Mouse (Mus musculus) macrophage (primary cell): ENCODE data around the gene Rhbdf2. TPM values are rescaled to one million over a fixed set of nuclear protein-coding genes. Genes with fewer than 3 reads are reported as not detected.

ENCODE experiments used
- H3K27ac ChIP-seq: fragments of 350-480 bp; formaldehyde crosslinking; 2 replicates; pipeline ENCODE4 v1.9.0; 2021
- H3K36me3 ChIP-seq: fragments of 350-480 bp; formaldehyde crosslinking; 2 replicates; pipeline ENCODE4 v1.9.0; 2021; ENCODE audit errors: inconsistent target
- H3K4me3 ChIP-seq: fragments of 350-480 bp; formaldehyde crosslinking; 2 replicates; pipeline ENCODE4 v1.9.0; 2021; ENCODE audit errors: inconsistent target
- H3K79me2 ChIP-seq: fragments of 350-480 bp; formaldehyde crosslinking; 2 replicates; pipeline ENCODE4 v1.9.0; 2021; ENCODE audit errors: inconsistent target
- WGBS: methylation state at CpG from one replicate; pipeline ENCODE4 v1.1.7; 2026; ENCODE audit warnings: inconsistent platforms; ENCODE audit not compliant: missing documents; 5-methylcytosine and 5-hydroxymethylcytosine counted together
- polyA plus RNA-seq: library from polyadenylated mRNA; stranded (reverse); fragments of 250-400 nt; gene quantifications from 3 replicates; pipeline ENCODE4 v1.2.4, GENCODE M21; 2018; ENCODE audit warnings: inconsistent platforms

The Rhbdf2 gene
- polyA plus RNA-seq, 1 experiment from 2014 or later, result 14.2 TPM

GRCm38 (mm10) chr11:116652330-116653098 lies 25.7 kb upstream of the Rhbdf2 start:
- WGBS, result 81% methylated on average over 22 of the region's 25 CpGs
- no peaks in the 10 kb centered on the region for H3K79me2 ChIP-seq
- H3K4me3 ChIP-seq, result no peak overlapping the region
- H3K27ac ChIP-seq, result no peak overlapping the region
- no peaks in the 10 kb centered on the region for H3K36me3 ChIP-seq

DNA sequence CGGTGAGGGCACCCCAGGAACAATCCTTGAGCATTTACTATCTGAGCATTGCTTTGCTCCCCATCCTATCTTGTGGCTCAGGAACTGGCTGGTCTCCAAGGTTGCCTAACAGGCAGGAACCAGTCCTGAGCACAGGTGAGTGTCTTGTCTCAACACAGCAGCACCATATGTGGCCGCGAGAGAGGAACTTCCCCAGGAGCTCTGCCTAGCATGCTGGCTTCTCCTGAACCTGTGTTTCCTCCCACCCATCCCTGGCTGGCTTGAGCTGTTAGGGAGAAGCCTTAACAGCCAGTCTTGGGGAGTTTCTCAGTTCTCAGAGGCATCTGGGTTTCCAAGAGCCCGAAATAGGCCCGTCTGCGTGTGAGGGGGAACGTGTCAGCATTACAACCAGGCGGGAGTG lies 24.5 kb upstream of the Rhbdf2 start:
- no peaks in the 10 kb centered on the region for H3K79me2 ChIP-seq
- H3K27ac ChIP-seq, result no peak overlapping the region
- no peak overlapping the region for H3K4me3 ChIP-seq
- H3K36me3 ChIP-seq, result no peaks in the 10 kb centered on the region
- WGBS, result 34% methylated on average over 8 of the region's 8 CpGs

DNA sequence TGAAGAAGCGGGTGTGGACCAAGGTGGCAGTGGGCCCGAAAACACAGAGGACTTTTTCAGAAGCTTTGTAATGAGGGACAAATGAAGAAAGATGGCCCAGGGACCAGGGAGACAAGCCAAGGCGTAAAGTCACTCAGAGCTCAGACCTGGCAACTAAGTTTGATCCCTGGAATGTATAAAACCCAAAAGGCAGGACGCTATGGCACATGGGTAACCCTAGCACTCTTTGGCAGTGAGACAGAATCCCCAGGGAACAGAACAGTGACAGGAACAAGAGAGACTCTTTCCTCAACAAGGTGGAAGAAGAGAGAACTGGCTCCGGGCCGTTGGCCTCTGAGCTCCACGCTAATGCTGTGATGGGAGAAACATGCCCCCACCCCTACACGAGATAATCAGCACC lies 24.0 kb upstream of the Rhbdf2 start:
- no peaks in the 10 kb centered on the region for H3K79me2 ChIP-seq
- no peak overlapping the region for H3K4me3 ChIP-seq
- H3K27ac ChIP-seq, result no peak overlapping the region
- no peaks in the 10 kb centered on the region for H3K36me3 ChIP-seq
- 96% methylated on average over 8 of the region's 8 CpGs for WGBS

DNA sequence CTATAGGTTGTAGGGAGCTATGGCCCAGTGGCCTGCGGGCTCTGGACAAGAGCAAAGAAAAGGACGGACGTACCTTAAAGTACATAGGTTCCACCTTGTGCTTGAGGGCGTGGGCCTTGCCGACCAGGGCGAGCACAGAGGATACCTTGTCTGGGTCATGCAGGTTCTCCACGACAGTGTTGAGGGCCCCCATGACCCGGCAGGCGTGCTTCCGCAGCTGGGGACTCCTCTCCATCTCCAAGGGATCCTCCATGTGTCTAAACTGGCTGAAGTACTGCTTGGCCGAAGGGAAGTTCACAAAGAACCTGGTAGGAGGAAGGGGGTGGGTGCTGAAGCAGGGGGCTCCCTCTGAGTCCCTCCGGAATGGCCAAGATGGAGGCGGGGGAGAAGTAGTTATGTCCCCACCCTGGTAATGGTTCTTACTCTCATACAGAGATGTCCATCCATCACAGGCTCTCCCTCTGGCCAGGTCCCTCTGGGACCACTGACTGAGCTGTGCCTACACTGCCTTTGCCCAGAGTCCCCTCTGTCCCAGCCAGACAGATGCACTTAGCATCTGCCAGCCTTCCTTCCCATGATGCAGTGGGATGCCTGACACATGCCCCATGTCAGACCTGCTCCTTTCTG lies 23.0 kb upstream of the Rhbdf2 start:
- WGBS, result 95% methylated on average over 13 of the region's 13 CpGs
- Histone ChIP-seq H3K79me2 (no peaks in the 10 kb centered on the region), H3K36me3 (no peaks in the 10 kb centered on the region), H3K27ac (no peak overlapping the region), H3K4me3 (no peak overlapping the region)

GRCm38 (mm10) chr11:116648976-116649375 lies 22.2 kb upstream of the Rhbdf2 start:
- 91% methylated on average over 10 of the region's 10 CpGs for WGBS
- Histone ChIP-seq H3K36me3 (no peaks in the 10 kb centered on the region), H3K27ac (no peak overlapping the region)

GRCm38 (mm10) chr11:116648213-116648921 lies 21.5 kb upstream of the Rhbdf2 start:
- no peak overlapping the region for H3K27ac ChIP-seq
- H3K79me2 ChIP-seq, result no peaks in the 10 kb centered on the region
- H3K4me3 ChIP-seq, result no peak overlapping the region
- 87% methylated on average over 18 of the region's 18 CpGs for WGBS
- no peaks in the 10 kb centered on the region for H3K36me3 ChIP-seq

More at GRCm38 (mm10) chr11:116648976-116649375, 22.2 kb upstream of the Rhbdf2 start:
- H3K79me2 ChIP-seq, result no peaks in the 10 kb centered on the region
- H3K4me3 ChIP-seq, result no peak overlapping the region

DNA sequence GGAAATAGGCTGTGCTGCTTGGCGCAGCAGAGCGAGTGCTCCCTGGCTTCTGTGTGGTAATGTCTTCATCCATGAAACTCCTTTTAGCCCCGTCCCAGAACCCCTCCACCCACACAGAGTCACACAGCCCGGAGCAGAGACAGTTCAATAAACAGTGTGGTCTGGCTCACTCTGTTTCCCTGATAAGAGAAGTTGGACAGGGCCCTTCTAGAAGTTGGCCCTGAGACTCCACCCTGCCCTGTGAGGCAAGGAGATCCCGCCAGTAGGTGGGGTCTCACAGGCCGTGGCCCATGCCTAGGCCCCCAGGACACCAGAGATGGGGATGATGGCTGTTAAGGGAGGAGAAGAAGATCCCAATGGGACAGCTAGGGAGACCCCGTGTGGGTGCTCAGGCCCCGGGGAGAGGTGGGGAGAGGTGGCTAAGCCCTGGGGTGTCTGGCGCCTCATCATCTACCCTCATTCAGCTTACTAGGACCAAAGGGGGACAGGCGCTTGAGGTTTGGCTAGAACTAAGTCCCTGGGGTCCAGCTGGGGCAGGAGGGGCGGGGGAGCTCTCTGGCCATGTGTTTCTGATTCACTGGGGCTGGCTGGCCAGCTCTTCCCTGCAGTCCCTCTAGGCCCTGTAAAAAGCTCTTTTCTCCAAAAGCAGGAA lies 20.6 kb upstream of the Rhbdf2 start:
- H3K36me3 ChIP-seq, result no peaks in the 10 kb centered on the region
- no peak overlapping the region for H3K27ac ChIP-seq
- WGBS, result 77% methylated on average over 11 of the region's 11 CpGs
- no peaks in the 10 kb centered on the region for H3K79me2 ChIP-seq
- H3K4me3 ChIP-seq, result no peak overlapping the region

DNA sequence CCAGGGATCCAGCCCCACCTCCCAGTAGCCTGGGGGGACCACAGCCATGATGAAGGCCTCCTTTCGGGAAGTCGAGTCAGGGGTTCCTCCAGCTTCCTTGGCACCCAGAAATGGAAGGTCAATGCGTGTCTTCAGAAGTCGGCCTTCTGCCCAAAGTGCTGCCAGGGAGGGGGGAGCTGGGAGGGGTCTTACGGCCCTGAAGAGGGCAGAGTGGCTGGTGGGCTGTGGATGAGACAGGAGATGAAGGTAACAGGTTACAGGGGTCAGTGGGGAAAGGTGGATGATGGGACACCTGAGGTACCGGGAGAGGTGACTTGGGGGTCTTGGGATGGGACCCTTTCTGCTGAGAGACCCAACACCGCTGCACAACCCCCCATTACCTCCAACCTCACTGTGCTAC lies 20.0 kb upstream of the Rhbdf2 start:
- Histone ChIP-seq H3K4me3 (no peak overlapping the region), H3K36me3 (no peaks in the 10 kb centered on the region), H3K27ac (no peak overlapping the region), H3K79me2 (no peaks in the 10 kb centered on the region)
- 96% methylated on average over 7 of the region's 7 CpGs for WGBS

GRCm38 (mm10) chr11:116646136-116646535 lies 19.3 kb upstream of the Rhbdf2 start:
- H3K79me2 ChIP-seq, result no peaks in the 10 kb centered on the region

DNA sequence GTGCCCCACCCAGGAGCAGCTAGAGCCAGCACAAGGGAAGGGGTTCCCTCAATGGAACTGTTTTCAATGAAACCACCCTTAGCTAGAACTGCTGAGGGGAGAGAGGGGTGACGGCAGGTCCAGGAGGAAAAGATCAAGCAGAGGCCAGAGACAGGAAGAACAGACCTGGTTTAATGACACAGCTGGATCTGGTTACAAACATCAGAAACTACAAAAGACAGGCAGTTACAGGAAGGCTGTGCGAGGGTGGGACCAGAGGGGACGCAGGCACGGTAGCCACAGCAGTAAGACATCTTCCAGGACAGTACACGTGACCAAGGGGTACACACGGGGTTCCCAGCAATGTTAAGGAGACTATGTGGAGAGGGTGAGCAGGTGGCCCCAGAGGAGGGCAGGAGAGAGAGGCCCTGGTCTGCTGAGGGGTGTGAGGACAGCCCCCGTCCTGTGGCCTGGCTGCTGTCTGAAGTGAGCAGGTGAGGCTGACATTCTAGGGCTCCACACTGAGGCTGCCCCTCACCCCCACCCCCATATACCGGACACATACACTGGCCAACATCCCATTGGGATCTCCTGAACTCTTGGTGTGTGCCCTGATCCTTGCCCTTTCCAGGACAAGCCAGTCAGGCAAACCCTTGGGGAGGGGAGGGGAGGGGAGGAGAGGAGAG lies 18.8 kb upstream of the Rhbdf2 start:
- WGBS, result 79% methylated on average over 8 of the region's 8 CpGs
- Histone ChIP-seq H3K36me3 (no peaks in the 10 kb centered on the region), H3K4me3 (no peak overlapping the region), H3K27ac (no peak overlapping the region), H3K79me2 (no peaks in the 10 kb centered on the region)

More at GRCm38 (mm10) chr11:116646136-116646535, 19.3 kb upstream of the Rhbdf2 start:
- Histone ChIP-seq H3K36me3 (no peaks in the 10 kb centered on the region), H3K4me3 (no peak overlapping the region), H3K27ac (no peak overlapping the region)
- 74% methylated on average over 8 of the region's 11 CpGs for WGBS

DNA sequence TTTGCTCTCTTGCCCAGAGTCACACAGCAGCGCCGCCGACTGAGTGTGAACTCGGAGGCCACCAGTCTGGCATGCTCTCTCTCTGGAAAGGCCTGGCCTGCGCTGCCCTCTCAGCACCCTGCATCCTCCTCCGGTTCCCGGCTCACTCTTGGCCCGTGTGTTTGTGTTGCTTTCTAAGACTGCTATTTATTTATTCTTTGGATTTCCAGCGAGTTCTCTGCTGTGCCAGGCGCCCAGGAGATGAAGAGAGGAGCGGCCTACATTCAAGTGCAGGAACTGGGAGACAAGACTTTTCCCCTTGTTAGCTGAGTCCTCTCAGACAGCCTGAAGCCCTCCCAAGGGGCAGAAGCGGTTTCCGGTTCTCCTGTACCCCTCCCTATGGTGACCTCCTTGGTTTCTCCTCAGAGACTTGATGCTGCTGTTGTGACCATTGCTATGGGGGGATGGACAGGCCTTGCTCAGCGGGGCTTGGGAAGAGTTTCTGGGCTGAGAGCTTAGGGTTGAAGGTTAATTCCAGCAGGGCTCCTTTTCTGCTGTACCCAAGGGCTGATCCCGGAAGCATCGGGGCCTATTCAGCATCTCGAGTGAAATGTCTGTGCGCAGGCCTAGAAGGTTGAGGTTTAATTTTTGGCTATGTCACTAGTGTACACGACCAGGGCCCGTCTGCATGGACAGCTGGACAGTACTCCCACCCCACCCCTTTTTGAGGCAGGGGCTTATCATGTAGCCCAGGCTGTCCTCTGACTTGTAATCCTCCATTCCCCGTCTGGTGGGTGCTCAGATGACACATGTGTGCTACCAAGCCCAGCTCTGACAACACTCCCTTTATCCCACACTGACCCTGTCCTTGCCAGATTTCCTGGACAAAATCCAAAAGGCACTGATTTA lies 17.6 kb upstream of the Rhbdf2 start:
- Histone ChIP-seq H3K36me3 (no peaks in the 10 kb centered on the region), H3K79me2 (no peaks in the 10 kb centered on the region), H3K4me3 (no peak overlapping the region), H3K27ac (no peak overlapping the region)
- 87% methylated on average over 18 of the region's 21 CpGs for WGBS

- no peaks in the 10 kb centered on the region for H3K79me2 ChIP-seq
- 59% methylated on average over 19 of the region's 19 CpGs for WGBS
- no peak overlapping the region for H3K27ac ChIP-seq
- no peaks in the 10 kb centered on the region for H3K36me3 ChIP-seq
- no peak overlapping the region for H3K4me3 ChIP-seq
Observed at GRCm38 (mm10) chr11:116643579-116644224, 16.9 kb upstream of the Rhbdf2 start.
